In the genomic region with DNA sequence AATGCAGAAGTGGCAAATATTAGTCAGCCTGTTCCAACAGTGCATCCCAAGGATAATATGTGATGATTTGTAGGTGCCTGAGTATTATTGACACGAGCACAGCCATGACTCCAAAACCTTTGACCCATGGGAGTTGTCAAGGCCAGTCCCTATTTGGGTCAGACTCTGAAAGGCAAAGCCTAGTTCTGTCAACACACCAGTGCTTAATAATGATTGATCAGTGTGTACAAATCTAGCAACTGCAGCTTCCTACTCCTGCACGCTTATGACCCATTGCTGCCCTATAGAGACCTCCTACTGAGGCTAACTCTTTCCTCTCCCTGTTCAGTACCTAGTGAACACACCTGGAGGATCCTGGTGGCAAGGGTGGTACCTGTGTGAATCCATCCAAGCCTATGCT, we compare ENCODE assay signal across 24 mouse cellular contexts.
"Had no signal": no experiment of that assay in that cellular context is flagged by ENCODE, and none has a peak within 500 bp of the region (broad histone marks: within the 10 kb centered on the region; RNA-seq: fewer than 3 reads in every experiment).

No protein-coding gene starts in this region.

- H3K9ac ChIP-seq: intestine, embryonic 15.5 days; kidney, embryonic 15.5 days; limb, embryonic 12.5 days; limb, embryonic 15.5 days; lung, embryonic 14.5 days; midbrain, embryonic 12.5 days; midbrain, embryonic 15.5 days; neural tube, embryonic 12.5 days; neural tube, embryonic 15.5 days had no signal

- H3K4me1 ChIP-seq: intestine, embryonic 15.5 days; kidney, embryonic 15.5 days; limb, embryonic 12.5 days; limb, embryonic 15.5 days; midbrain, embryonic 12.5 days; midbrain, embryonic 15.5 days; neural tube, embryonic 12.5 days; neural tube, embryonic 15.5 days had no signal

- H3K9me3 ChIP-seq: intestine, embryonic 15.5 days; kidney, embryonic 15.5 days; limb, embryonic 12.5 days; limb, embryonic 15.5 days; midbrain, embryonic 12.5 days; midbrain, embryonic 15.5 days; neural tube, embryonic 12.5 days; neural tube, embryonic 15.5 days had no signal

- H3K36me3 ChIP-seq: intestine, embryonic 15.5 days; kidney, embryonic 15.5 days; limb, embryonic 12.5 days; limb, embryonic 15.5 days; midbrain, embryonic 12.5 days; midbrain, embryonic 15.5 days; neural tube, embryonic 12.5 days; neural tube, embryonic 15.5 days had no signal

- H3K27ac ChIP-seq: intestine, embryonic 15.5 days; kidney, embryonic 15.5 days; left cerebral cortex, adult 2 months; limb, embryonic 12.5 days; limb, embryonic 15.5 days; midbrain, embryonic 12.5 days; midbrain, embryonic 15.5 days; neural tube, embryonic 12.5 days; neural tube, embryonic 15.5 days; stomach, postnatal 0 days had no signal

- H3K4me2 ChIP-seq: intestine, embryonic 15.5 days; kidney, embryonic 15.5 days; limb, embryonic 12.5 days; limb, embryonic 15.5 days; lung, embryonic 14.5 days; midbrain, embryonic 12.5 days; midbrain, embryonic 15.5 days; neural tube, embryonic 12.5 days; neural tube, embryonic 15.5 days had no signal

- DNase-seq: kidney, adult 11 months; kidney, adult 8-10 months; kidney, postnatal 10 days; kidney, postnatal 36 days; layer of hippocampus, postnatal 36 days; left cerebral cortex, postnatal 4 days; lung, embryonic 14.5 days; right cerebral cortex, adult 18-20 months; right cerebral cortex, postnatal 14 days; right cerebral cortex, postnatal 4 days; thymus, adult 2 months; thymus, postnatal 14 days; thymus, postnatal 4 days had no signal

- H3K27me3 ChIP-seq: intestine, embryonic 15.5 days; kidney, embryonic 15.5 days; limb, embryonic 12.5 days; limb, embryonic 15.5 days; midbrain, embryonic 12.5 days; midbrain, embryonic 15.5 days; neural tube, embryonic 12.5 days; neural tube, embryonic 15.5 days had no signal

- ATAC-seq: intestine, embryonic 15.5 days; lung, postnatal 0 days; midbrain, embryonic 15.5 days had no signal

- H3K4me3 ChIP-seq: intestine, embryonic 15.5 days; kidney, embryonic 15.5 days; left cerebral cortex, adult 2 months; limb, embryonic 12.5 days; limb, embryonic 15.5 days; midbrain, embryonic 12.5 days; midbrain, embryonic 15.5 days; neural tube, embryonic 12.5 days; neural tube, embryonic 15.5 days had no signal
